Mouse (Mus musculus): Measurements from ENCODE around the gene L1td1.

The L1td1 gene

GRCm38 (mm10) chr4:98739753-98740152 is 13.2 kb downstream of the L1td1 start:
- DNase-seq (ENCODE audit: low spot score in 2 of 2) = no peak

GRCm38 (mm10) chr4:98743209-98743905 is 16.8 kb downstream of the L1td1 start:
- no peak for DNase-seq (ENCODE audit: low spot score in 2 of 2)

- DNase-seq (ENCODE audit: low spot score in 2 of 2) = no peak
Measured at GRCm38 (mm10) chr4:98743906-98744210, 17.3 kb downstream of the L1td1 start.

GRCm38 (mm10) chr4:98754456-98754855 is 27.9 kb downstream of the L1td1 start:
- DNase-seq (ENCODE audit: low spot score in 2 of 2) = no peak

GRCm38 (mm10) chr4:98756141-98756540 is 29.6 kb downstream of the L1td1 start:
- DNase-seq (ENCODE audit: low spot score in 2 of 2) = no peak

- DNase-seq (ENCODE audit: low spot score in 2 of 2) = no peak
Measured at GRCm38 (mm10) chr4:98758012-98758821, 31.7 kb downstream of the L1td1 start.

- peak in 1 of 2 experiments; percentile 13 for DNase-seq (ENCODE audit: low spot score in 2 of 2)
Measured at GRCm38 (mm10) chr4:98758872-98759518, 32.5 kb downstream of the L1td1 start.

GRCm38 (mm10) chr4:98767134-98768133 is 40.9 kb downstream of the L1td1 start:
- DNase-seq (ENCODE audit: low spot score in 2 of 2) = no peak

- DNase-seq (ENCODE audit: low spot score in 2 of 2) = no peak
Measured at GRCm38 (mm10) chr4:98773785-98774184, 47.3 kb downstream of the L1td1 start.

- no peak for DNase-seq (ENCODE audit: low spot score in 2 of 2)
Measured at GRCm38 (mm10) chr4:98776721-98777427, 50.3 kb downstream of the L1td1 start.

- DNase-seq (ENCODE audit: low spot score in 2 of 2) = no peak
Measured at GRCm38 (mm10) chr4:98777464-98777863, 50.9 kb downstream of the L1td1 start.

- DNase-seq (ENCODE audit: low spot score in 2 of 2) = no peak
Measured at GRCm38 (mm10) chr4:98778219-98778618, 51.7 kb downstream of the L1td1 start.

GRCm38 (mm10) chr4:98785851-98786250 is 59.3 kb downstream of the L1td1 start:
- no peak for DNase-seq (ENCODE audit: low spot score in 2 of 2)

GRCm38 (mm10) chr4:98786281-98786680 is 59.7 kb downstream of the L1td1 start:
- DNase-seq (ENCODE audit: low spot score in 2 of 2) = no peak
